Mouse (Mus musculus): ENCODE measurements around the gene Avpr1b. TPM values are rescaled to one million over a fixed set of nuclear protein-coding genes. Genes with fewer than 3 reads are reported as not detected.
"Not testable (repeated sequence)": the region's sequence is repeated elsewhere in the genome, so short reads cannot be mapped to it uniquely, and the experiment has no call there.

Avpr1b gene
- total RNA-seq (2021), result under 1 TPM; 0.12 to 0.44 TPM

- no peak for DNase-seq (ENCODE audit: extremely low spot score in 1 of 2, low spot score in 1 of 2)
Observed at GRCm38 (mm10) chr1:131598905-131599304, at the start of gene Avpr1b. TSS of gene Avpr1b (plus strand) at chr1:131599239.

DNA sequence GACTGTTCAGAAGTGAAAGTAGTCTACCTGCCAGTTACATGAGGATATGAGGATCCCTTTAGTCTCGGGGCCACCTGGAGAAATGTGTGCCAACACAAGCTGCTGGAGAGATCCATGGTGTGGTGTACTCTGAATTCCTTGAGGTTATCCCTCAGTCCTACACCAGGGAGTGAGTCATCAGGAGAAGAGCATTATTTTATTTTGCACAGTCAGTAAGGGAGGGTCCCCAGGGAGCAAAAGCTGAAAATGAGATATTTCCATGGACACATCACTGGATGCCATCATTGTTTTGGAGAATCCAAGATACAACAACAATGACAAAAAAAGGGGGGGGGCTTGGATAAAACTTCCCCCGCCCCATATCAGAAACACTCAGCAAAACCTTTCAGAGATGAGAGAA lies 47.1 kb upstream of the Avpr1b start:
- DNase-seq (ENCODE audit: extremely low spot score in 1 of 2, low spot score in 1 of 2), result no peak

GRCm38 (mm10) chr1:131553428-131553827 lies 45.6 kb upstream of the Avpr1b start:
- DNase-seq (ENCODE audit: extremely low spot score in 1 of 2, low spot score in 1 of 2), result no peak

DNA sequence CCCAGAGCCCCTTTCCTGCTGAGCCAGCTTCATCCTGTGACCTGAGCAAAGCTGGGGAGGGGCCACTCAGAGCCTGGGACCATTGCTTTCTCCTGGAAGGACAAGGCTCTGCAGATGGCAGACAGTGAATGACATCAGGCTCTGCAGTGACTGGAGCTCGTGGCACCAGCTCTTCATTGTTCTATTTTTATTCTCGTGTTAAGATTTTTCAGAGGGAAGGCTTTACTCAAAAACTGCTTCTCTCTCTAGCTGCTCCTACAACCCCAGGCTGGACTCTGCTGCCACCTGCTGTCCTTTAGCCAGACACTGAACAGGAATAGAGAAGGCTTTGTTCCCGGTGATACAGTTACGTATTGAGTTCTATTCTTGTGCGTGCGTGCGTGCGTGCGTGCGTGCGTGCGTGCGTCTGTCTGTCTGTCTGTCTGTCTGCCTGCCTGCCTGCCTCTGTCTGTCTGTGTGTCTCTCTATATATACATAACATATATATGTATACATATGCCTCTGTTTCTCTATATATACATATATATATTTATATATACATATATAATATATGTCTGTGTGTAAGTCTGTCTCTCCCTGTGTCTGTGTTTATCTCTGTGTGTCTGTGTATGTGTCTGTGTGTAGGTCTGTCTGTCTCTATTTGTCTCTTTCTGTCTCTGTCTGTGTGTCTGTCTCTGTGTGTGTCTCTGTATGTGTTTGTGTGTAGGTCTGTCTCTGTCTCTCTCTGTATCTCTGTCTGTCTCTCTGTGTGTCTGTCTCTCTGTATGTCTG lies 43.8 kb upstream of the Avpr1b start:
- peak; percentile 46 to 77 for DNase-seq (ENCODE audit: extremely low spot score in 1 of 2, low spot score in 1 of 2)

DNA sequence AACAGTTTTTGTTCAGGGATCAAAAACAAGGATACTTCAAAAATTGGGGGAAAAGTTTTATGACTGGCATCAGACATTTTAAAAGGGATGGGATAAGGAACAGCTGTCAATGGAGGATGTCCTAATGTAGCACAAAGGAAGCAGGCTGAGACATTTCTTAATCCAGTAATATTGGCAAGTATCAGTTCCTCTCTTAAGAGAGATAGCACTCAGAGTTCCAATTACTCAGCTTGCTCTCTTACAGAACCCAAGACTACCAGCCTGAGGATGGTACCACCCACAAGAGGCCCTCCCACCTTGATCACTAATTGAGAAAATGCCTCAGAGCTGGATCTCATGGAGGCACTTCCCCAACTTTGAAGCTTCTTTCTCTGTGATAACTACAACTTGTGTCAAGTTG lies 38.5 kb upstream of the Avpr1b start:
- no peak for DNase-seq (ENCODE audit: extremely low spot score in 1 of 2, low spot score in 1 of 2)

DNA sequence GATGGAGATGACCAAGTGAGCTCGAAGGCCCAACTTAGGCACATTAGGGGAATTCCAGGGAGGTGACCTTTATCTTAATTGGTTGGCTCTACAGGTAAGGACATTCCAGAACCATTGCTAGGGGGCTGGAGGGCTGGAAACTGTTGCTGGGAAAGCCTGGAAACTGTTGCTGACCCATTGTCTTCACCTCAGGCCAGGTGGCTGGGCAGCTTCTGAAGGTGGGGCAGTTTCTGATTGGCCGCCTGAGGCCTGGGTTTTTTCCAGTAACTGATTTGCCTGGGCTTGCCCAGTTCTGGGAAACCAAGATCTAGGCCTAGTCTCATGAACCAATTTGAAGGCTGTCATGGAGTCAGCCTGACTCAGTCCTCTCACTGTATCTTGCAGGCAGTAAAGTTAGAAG lies 37.0 kb upstream of the Avpr1b start:
- DNase-seq (ENCODE audit: extremely low spot score in 1 of 2, low spot score in 1 of 2), result no peak

- DNase-seq (ENCODE audit: extremely low spot score in 1 of 2, low spot score in 1 of 2), result not testable (repeated sequence)
Observed at GRCm38 (mm10) chr1:131566056-131566455, 33.0 kb upstream of the Avpr1b start.

GRCm38 (mm10) chr1:131569721-131570120 lies 29.3 kb upstream of the Avpr1b start:
- DNase-seq (ENCODE audit: extremely low spot score in 1 of 2, low spot score in 1 of 2), result no peak

- no peak for DNase-seq (ENCODE audit: extremely low spot score in 1 of 2, low spot score in 1 of 2)
Observed at GRCm38 (mm10) chr1:131570391-131570790, 28.6 kb upstream of the Avpr1b start.

GRCm38 (mm10) chr1:131573721-131574120 lies 25.3 kb upstream of the Avpr1b start:
- no peak for DNase-seq (ENCODE audit: extremely low spot score in 1 of 2, low spot score in 1 of 2)

GRCm38 (mm10) chr1:131578943-131579680 lies 19.9 kb upstream of the Avpr1b start:
- no peak for DNase-seq (ENCODE audit: extremely low spot score in 1 of 2, low spot score in 1 of 2)

DNA sequence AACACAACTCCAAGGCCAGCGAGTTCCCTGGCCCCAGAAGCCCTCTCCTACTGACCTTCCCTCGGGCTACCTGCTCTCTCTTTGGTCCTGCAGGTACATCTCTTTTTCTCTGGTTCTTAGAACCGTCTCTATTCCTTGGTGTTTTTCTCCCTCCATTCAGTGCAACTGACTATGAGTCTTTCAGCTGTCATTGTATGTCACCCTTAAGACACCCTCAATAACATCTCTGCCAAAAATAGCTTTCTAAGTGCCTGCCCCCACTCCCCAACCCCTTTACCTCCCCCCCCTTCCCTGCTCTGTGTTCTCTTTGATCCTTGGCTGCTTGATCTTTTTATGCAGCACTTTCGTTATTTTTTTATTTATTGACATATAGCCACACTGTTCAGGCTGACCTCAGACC lies 18.6 kb upstream of the Avpr1b start:
- no peak for DNase-seq (ENCODE audit: extremely low spot score in 1 of 2, low spot score in 1 of 2)

- no peak for DNase-seq (ENCODE audit: extremely low spot score in 1 of 2, low spot score in 1 of 2)
Observed at GRCm38 (mm10) chr1:131583598-131583997, 15.4 kb upstream of the Avpr1b start.

- peak; percentile 16 to 27 for DNase-seq (ENCODE audit: extremely low spot score in 1 of 2, low spot score in 1 of 2)
Observed at GRCm38 (mm10) chr1:131586836-131587235, 12.2 kb upstream of the Avpr1b start.

- DNase-seq (ENCODE audit: extremely low spot score in 1 of 2, low spot score in 1 of 2), result no peak
Observed at GRCm38 (mm10) chr1:131600314-131600713, 1.3 kb downstream of the Avpr1b start.

DNA sequence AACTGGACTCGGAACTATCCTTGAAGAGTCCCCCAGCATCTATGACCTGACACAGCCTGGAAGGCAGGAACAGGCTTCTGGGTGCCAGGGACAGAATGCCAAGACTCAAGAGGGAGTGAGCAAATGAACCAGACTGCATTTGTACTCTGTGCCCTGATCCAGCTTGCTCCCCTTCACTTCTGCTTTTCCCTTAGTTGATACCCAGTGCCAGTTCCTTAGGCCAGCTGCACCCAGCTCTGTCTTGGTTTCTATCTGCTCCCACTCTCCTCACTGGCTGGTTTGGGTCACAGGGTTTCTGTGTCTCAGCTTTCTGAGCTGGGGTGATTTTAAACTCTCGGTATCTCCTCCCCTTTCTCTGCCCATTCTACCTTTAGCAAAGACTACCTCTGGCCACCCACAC lies 7.7 kb downstream of the Avpr1b start:
- DNase-seq (ENCODE audit: extremely low spot score in 1 of 2, low spot score in 1 of 2), result no peak

- no peak for DNase-seq (ENCODE audit: extremely low spot score in 1 of 2, low spot score in 1 of 2)
Observed at GRCm38 (mm10) chr1:131612556-131613155, 13.6 kb downstream of the Avpr1b start.

DNA sequence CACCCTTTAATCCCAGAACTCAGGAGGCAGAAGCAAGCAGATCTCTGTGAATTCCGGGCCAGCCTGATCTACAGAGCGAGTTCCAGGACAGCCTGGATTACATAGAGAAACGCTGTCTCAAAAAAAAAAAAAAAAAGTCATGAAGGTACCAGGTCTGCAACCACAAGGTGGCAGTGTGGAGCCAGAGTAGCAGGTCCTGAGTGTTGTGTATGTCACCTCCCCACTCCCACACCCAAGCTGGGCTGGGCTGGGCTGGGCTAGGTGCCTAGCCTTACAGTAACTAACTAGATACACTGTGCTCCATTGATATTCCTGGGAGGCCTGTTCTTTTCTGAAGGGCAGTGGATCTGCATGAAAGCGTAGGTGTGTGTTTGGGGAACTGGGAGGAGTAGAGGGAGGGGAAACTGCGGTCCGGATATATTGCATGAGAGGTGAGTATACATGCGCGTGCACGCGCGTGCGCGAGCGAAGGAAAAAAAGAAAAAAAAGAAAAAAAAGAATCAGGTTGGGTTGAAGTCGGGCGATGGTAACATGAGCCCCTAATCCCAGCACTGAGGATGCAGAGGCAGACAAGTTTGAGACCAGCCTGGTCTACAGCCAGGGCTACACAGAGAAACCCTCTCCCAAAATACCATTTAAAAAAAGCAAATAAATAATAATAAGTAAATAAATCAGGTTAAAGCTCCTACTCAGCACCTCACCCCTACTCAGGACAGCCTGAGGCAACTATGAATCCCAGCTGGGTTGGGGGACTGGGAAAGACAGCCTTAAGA lies 14.5 kb downstream of the Avpr1b start:
- peak; percentile 48 to 82 for DNase-seq (ENCODE audit: extremely low spot score in 1 of 2, low spot score in 1 of 2)

DNA sequence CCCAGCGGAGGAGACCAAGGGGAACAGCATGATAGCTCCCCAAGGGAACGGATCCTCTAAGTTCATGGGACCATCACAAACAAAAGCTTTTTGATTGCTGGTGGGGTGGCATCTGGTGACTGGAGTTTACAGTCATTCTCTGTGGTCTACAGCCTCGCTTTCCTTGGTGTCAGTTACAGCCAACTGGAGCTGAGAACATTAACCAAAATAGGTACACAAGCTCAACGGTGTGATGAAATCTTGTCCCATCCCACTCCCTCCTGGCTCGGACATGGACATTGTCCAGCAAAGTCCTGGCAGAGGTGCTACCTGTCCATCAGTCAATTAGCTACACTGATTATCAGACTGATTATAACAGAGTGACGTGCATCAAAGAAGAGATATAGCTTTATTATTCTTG lies 15.6 kb downstream of the Avpr1b start:
- no peak for DNase-seq (ENCODE audit: extremely low spot score in 1 of 2, low spot score in 1 of 2)

GRCm38 (mm10) chr1:131616131-131616530 lies 17.1 kb downstream of the Avpr1b start:
- no peak for DNase-seq (ENCODE audit: extremely low spot score in 1 of 2, low spot score in 1 of 2)
